Mouse (Mus musculus): ENCODE measurements around the gene Bbip1. TPM values are rescaled to one million over a fixed set of nuclear protein-coding genes. Genes with fewer than 3 reads are reported as not detected.
"Not testable (repeated sequence)": the region's sequence is repeated elsewhere in the genome, so short reads cannot be mapped to it uniquely, and the experiment has no call there.

Bbip1 gene
- 34.9 and 36.0 TPM in 2 replicates for total RNA-seq (2017)

- peak; percentile 82 for ATAC-seq (replicated peaks; ENCODE audit: low read depth, poor library complexity, severe bottlenecking)
Measured at GRCm38 (mm10) chr19:53943802-53944785, at the start of gene Bbip1, which contains the start of gene Shoc2. Gene Bbip1 (minus strand): TSS chr19:53944627. Gene Shoc2 (plus strand): TSS chr19:53944306.

DNA sequence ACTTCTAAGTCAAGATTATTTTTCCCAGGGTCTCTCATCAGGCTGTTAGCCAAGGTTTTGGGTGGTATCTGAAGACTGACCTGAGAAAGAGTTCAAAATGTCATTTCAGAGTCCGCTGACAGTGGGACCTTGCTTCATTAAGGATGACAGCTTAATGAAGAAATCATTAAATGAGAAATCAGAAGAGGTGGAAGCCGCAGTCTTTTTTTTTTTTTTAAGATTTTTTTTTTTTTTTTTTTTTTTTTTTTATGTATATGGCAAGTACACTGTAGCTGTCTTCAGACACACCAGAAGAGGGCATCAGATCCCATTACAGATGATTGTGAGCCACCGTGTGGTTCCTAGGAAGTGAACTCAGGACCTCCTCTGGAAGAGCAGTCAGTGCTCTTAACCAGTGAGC lies 49.4 kb upstream of the Bbip1 start:
- ATAC-seq (replicated peaks; ENCODE audit: low read depth, poor library complexity, severe bottlenecking), result no peak

- ATAC-seq (replicated peaks; ENCODE audit: low read depth, poor library complexity, severe bottlenecking), result no peak
Measured at GRCm38 (mm10) chr19:53990538-53990937, 46.1 kb upstream of the Bbip1 start.

DNA sequence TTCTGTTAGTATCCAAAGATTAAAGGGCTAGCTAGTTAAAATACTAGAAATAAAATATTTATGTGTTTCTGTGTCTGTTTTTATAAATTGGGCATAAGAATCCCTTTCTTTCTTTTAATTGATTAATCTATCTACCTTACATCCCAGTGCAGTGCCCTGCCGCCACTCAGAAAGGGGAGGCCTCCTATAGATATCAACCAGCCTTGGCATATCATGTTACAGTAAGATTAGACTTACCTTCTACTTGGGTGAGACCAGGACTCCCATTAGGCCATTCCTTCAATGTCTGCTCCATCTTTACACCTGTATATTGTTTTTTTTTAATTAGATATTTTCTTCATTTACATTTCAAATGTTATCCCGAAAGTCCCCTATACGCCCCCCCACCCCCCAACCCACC lies 40.2 kb upstream of the Bbip1 start:
- no peak for ATAC-seq (replicated peaks; ENCODE audit: low read depth, poor library complexity, severe bottlenecking)

DNA sequence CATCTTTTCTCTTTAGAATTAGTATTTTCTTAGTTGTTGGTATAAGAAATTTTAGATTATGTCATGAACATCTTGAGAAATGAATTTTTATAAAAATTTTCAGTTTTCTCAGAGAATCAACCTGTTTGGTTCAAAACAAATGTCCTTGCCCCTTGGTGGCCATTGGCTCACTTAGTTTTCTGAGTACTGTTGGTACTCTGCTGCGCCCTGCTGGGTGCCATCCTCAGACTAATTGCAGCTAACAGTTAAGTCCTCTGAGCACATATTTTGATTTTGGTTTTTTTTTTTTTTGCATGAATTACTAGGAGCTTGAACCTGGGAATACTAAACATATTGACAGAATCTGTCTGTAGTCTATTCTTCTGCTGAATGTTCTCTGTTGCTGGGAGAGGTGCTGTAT lies 38.9 kb upstream of the Bbip1 start:
- ATAC-seq (replicated peaks; ENCODE audit: low read depth, poor library complexity, severe bottlenecking), result peak; percentile 65; the same call in 1 of the 2 replicates

- ATAC-seq (replicated peaks; ENCODE audit: low read depth, poor library complexity, severe bottlenecking), result 0 out of 2 replicates have a peak, but pooled peaks have one; percentile 11
Measured at GRCm38 (mm10) chr19:53982041-53982440, 37.6 kb upstream of the Bbip1 start.

- ATAC-seq (replicated peaks; ENCODE audit: low read depth, poor library complexity, severe bottlenecking), result no peak
Measured at GRCm38 (mm10) chr19:53973656-53974055, 29.2 kb upstream of the Bbip1 start.

- ATAC-seq (replicated peaks; ENCODE audit: low read depth, poor library complexity, severe bottlenecking), result peak; percentile 91
Measured at GRCm38 (mm10) chr19:53971938-53972337, 27.5 kb upstream of the Bbip1 start.

DNA sequence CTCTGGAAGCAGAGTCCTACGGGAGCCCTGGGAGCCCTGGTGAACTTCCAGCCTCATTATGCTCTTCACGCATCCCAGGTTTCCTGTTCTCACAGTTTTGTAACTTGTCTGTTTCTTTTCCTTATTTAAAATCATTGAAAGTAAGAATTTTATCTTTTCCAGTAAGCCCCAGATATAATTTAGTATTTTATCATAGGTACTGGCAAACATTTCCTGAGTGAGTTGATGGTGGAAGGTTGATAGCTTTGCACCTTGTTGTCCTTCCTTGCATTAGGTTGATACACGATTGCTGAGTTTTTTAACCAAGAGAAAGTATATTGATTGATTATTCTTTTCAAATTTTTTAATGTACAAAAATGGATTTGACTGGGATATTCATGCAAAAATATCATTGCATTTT lies 24.8 kb upstream of the Bbip1 start:
- ATAC-seq (replicated peaks; ENCODE audit: low read depth, poor library complexity, severe bottlenecking), result no peak

DNA sequence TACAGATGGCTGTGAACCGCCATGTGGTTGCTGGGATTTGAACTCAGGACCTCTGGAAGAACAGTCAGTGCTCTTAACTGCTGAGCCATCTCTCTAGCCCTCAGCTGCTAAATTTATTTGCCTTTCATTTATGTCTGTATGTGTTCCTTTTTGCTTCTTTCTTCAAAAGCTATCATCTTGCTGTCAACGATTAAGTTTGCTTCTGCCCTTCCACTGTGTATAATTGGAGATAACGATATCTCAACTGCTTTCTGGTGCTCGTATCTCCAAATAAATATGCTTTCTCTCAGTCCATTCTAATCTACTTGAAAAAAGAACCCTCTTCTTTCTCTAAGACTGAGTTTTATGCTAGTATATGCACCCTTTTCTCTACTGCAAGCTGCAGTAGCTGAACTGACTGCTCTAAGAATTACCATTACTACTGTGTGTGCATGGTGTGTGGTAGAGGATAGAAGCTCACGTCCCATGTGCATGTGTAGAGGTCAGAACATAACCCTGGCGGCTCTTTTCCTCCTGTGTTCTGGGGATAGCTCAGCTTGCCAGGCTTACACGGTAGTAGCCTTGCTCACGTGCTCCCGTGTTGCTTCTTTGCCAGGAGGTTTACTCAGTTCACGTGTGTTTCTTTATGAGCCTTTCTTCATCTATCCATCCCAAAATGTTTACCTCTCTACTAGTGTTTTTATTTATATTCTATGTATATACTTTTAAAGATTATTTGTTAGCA lies 20.6 kb upstream of the Bbip1 start:
- ATAC-seq (replicated peaks; ENCODE audit: low read depth, poor library complexity, severe bottlenecking), result peak; percentile 45; the same call in 1 of the 2 replicates

DNA sequence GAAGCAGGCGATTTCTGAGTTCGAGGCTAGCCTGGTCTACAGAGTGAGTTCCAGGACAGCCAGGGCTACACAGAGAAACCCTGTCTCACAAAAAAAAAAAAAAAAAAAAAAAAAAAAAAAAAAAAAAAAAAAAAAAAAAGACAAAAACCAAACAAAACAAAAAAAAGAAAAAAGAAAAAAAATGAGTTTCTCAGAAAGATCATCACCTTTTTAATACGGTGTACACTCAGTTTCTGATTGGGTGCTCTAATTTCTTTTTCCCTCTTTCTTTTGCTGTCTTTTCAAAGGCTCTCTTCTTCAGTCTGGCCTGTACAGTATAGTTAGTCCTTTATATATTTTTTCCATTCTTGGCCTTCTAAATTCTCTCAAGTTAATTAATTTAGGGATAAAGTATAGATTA lies 19.9 kb upstream of the Bbip1 start:
- ATAC-seq (replicated peaks; ENCODE audit: low read depth, poor library complexity, severe bottlenecking), result not testable (repeated sequence)

DNA sequence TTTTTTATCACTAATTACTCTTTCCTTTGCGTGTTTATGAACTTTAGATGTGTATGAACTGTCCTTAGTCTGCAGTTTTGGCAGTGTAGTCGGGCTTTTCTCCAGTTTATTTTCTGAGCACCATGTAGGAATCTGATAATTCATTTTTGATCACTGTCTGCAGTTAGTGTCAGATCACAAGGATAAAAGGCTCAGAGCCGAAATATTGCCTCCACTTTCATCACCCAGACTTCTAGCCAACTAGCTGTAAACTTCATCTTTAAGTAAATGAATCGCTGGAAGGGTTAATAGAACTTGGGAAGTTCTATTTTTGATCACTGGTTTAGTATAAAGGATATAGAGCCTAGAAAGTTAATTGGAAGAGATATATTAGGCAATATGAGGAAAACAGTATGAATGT lies 18.1 kb upstream of the Bbip1 start:
- ATAC-seq (replicated peaks; ENCODE audit: low read depth, poor library complexity, severe bottlenecking), result no peak

- ATAC-seq (replicated peaks; ENCODE audit: low read depth, poor library complexity, severe bottlenecking), result no peak
Measured at GRCm38 (mm10) chr19:53957513-53957912, 13.1 kb upstream of the Bbip1 start.

DNA sequence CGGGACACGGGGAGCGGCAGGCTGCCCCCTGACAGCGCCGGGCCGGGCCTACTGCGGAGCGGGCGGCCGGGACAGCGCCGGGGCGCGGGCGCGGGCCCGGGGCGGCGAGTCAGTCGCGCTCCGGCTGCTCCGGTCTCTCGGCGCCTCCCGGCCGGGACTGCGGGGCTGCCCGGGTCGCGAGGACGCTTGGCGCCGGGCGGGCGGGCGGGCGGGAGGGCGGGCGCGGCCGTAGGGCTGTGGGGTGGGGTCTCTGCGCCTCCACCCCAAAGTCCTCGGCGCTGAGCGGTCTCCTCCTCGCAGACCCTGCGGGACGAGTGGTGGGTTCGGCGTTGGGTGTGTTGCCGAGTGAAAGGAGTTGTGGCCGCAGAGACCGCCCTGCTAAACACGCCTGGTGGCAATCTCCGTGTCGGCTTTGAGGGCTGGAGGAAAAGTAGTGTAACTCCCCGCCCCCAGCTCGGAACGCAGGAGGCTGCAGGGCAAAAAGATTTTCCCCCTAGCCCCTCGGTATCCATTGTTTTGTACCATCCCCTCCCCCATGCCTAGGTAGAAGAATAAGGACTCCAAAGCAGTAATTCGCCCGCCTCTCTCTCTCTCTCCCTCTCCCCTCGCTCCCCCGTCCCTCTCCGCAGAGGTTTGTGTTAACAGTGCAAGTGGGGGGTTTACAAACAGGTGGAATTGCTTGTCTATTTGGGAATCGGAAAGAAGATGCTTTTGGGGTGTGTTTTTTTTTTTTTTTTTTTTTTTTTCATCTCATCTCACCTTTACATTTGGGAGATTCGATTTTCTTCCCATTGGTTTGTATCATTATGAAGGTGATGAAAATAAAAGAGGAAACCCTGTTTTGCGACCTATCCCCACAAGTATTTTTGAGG lies 980 bp upstream of the Bbip1 start:
- 0 out of 2 replicates have a peak, but pooled peaks have one; percentile 6 for ATAC-seq (replicated peaks; ENCODE audit: low read depth, poor library complexity, severe bottlenecking)

DNA sequence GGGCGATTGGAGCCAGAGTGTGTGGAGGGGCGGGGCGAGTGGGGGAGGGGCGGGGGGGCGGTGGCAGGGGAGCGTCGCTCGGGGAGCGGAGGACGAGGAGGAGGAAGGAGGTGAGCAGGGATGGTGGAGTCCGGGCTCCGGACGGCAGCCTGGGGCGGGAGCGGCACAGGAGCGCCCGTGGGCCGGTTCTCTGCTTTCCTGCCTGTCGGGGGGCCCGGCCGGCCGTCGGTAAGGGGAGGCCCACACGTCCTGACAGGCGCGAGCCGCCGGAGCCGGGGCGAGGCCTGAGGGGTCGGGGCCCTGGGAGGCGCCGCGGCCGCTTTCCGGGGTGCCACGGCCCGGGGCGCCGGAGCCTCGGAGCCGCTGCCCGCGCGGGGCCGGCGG lies 351 bp upstream of the Bbip1 start:
- ATAC-seq (replicated peaks; ENCODE audit: low read depth, poor library complexity, severe bottlenecking), result no peak

- no peak for ATAC-seq (replicated peaks; ENCODE audit: low read depth, poor library complexity, severe bottlenecking)
Measured at GRCm38 (mm10) chr19:53942342-53942741, 2.1 kb downstream of the Bbip1 start.

- no peak for ATAC-seq (replicated peaks; ENCODE audit: low read depth, poor library complexity, severe bottlenecking)
Measured at GRCm38 (mm10) chr19:53941139-53941538, 3.3 kb downstream of the Bbip1 start.

GRCm38 (mm10) chr19:53939467-53939866 lies 5.0 kb downstream of the Bbip1 start:
- no peak for ATAC-seq (replicated peaks; ENCODE audit: low read depth, poor library complexity, severe bottlenecking)

DNA sequence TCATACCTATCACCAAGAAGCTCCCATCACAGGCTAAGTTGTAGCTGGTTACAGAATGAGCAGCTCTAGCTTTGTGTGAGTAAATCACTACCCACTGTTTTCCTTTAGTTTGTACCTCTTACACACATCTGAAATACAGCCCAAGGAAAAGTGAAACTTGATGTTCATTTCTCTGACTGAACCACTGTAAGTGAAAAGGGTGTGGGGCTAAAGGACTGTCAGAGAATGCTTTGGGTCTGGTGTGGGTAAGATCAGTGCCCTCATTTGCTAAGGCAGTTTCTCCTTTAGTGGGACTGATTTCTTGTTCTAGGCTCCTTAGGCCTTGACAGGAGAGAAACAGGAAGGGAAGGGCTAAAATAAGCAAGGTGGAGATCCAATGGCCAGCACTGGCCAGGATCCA lies 10.4 kb downstream of the Bbip1 start:
- ATAC-seq (replicated peaks; ENCODE audit: low read depth, poor library complexity, severe bottlenecking), result no peak

DNA sequence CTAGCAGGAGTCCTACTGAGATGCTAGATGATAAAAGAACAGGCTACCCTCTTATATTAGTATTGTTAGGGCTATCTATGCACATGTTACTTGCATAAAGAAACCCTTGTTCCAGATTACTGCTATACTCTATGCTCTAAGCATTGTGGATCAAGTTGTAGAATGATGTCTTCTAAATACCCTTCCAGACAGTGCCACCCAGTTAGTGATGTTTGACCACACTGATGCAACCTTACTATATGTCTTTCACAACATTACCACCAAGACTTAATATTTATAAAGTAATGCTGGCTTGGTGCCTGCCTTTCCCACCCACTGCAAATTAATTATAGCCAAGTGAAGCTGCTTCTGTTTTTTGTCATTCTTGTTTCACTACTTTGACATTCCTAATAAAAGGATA lies 11.4 kb downstream of the Bbip1 start:
- ATAC-seq (replicated peaks; ENCODE audit: low read depth, poor library complexity, severe bottlenecking), result no peak

Data from common myeloid progenitor, adult 5-6 weeks (primary cell).